Mouse (Mus musculus) left cerebral cortex, postnatal 14 days (tissue): ENCODE measurements around the gene Gpr155. TPM values are rescaled to one million over a fixed set of nuclear protein-coding genes. Genes with fewer than 3 reads are reported as not detected.

Experiments used
- DNase-seq, 2 experiments: peaks; one replicate each; pipeline ENCODE4 v3.0.0; 2021 to 2022; ENCODE audit warnings: low spot score in 2 of 2, mixed read lengths in 1 of 2
- intact Hi-C: fragments of 180-260 bp; cut with DNase I; formaldehyde crosslinking; loops from one replicate; pipeline ENCODE4 v1.15.1; 2025
- total RNA-seq, 2 experiments: library from RNA; stranded (reverse); gene quantifications; 2 replicates each; pipeline ENCODE4 v1.2.3; 2021

The Gpr155 gene
- total RNA-seq, 2 experiments from 2014 or later: 31.3 to 37.2 TPM

- no peak for DNase-seq
- intact Hi-C loops: no loop called here
These were observed 8.1 kb upstream of the Gpr155 start for GRCm38 (mm10) chr2:73394476-73394875.

DNA sequence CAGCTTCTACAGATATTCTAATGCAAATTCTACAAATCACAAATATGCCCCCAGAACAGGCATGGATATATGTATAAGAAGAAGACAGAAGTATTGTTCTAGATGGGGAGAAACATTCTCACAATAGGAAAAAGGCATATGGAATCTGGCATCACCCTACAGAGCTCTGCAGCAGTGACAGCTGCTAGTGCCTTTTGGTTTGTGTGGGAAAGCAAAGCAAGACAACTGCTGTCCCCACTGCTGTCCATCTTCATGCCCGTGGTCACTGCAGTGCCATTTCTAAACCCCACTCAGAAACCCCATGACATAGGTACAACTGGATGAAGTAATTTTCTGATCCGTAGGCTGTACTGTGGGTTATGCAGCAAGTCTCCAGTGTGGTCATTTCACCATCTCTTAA is 6.4 kb upstream of the Gpr155 start:
- no peak for DNase-seq
- intact Hi-C loops: no loop called here

GRCm38 (mm10) chr2:73389951-73390350 is 3.6 kb upstream of the Gpr155 start:
- DNase-seq: no peak
- intact Hi-C loops: loop anchor here (5.0 kb wide), 1 partner anchor 78 kb away; the partner anchor contains the start of genes Cir1 and Scrn3

GRCm38 (mm10) chr2:73387806-73388205 is 1.4 kb upstream of the Gpr155 start:
- intact Hi-C loops: loop anchor here (5.0 kb wide), 1 partner anchor 76 kb away; the partner anchor contains the start of genes Cir1 and Scrn3

GRCm38 (mm10) chr2:73385641-73386355 is 574 bp downstream of the Gpr155 start:
- intact Hi-C loops: loop anchor here (5.0 kb wide), 1 partner anchor 73 kb away; the partner anchor contains the start of genes Cir1 and Scrn3
- DNase-seq: no peak

More at GRCm38 (mm10) chr2:73387806-73388205, 1.4 kb upstream of the Gpr155 start:
- no peak for DNase-seq

DNA sequence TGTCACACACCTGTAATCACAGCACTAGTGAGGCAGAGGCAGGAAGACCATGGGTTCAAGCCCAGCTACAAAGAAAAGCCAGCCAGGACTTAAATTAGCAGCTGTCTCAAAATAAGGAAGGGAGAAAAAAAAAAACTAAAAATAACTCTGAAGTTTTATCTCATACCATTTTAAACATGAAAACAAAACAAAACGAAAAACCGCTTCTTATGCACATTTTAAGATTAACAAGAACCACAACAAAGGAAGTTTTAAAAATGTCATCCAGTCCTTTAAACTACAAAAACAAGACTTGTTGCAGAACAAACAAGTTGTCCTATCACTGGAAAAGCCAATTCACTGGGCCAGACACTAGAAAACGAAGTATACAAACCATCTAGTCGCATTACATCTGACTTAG is 1.2 kb downstream of the Gpr155 start:
- intact Hi-C loops: loop anchor here (5.0 kb wide), 1 partner anchor 73 kb away; the partner anchor contains the start of genes Cir1 and Scrn3
- no peak for DNase-seq

DNA sequence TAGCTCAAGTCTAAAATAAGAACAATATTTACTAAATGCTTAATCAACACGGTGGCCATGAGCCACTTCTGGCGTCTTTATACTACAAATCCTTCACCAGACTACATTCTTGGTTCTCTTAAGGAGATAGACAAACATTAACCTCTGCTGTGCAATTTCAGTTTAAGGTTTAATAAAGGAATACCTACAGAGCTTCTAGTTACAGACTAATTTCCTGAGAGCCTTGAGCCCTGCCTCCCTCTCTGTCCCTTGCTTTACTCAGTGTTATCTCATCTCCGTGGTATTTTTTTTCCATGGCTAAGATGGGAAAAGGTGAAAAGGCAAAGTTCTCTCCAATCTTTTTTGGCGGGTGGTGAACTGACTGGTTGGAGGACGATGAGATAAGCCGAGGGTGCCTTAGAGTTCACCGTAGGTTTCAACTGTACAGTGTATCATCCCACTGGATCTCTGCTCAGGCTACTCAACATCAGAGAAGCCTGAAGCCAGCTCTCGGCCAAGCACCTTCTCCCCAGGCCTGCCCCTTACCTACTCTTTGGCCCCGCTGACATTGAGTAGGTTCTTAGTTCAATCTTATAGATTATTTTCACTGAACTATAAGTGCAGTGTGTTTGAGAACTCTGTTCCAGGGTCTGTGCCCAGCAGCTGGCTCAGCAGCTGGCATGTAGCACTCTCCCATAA is 5.9 kb downstream of the Gpr155 start:
- intact Hi-C loops: no loop called here
- no peak for DNase-seq

GRCm38 (mm10) chr2:73379656-73380055 is 6.7 kb downstream of the Gpr155 start:
- DNase-seq: no peak
- intact Hi-C loops: no loop called here

DNA sequence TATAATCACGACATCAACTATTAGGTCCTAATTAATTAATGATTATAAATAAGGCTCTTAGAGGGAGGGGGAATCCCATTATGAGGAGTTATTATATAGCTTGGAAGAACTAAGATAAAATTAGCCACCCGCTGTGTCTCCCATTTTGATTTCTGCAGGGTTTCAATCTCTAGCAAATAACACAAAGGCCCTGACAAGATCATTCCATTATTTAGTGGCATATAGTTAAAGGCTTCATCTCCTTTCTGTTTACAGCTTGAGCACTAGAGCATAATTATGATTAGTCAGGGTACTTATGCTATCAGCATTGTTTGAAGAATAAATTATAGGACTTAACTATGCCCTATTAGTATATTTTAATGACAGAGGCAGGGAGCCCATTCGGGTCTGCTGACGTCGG is 8.0 kb downstream of the Gpr155 start:
- DNase-seq: no peak
- intact Hi-C loops: no loop called here

- intact Hi-C loops: no loop called here
These were observed 14.6 kb downstream of the Gpr155 start for GRCm38 (mm10) chr2:73371530-73372335.

GRCm38 (mm10) chr2:73363448-73363847 is 22.9 kb downstream of the Gpr155 start:
- DNase-seq: no peak
- intact Hi-C loops: no loop called here

More at GRCm38 (mm10) chr2:73371530-73372335, 14.6 kb downstream of the Gpr155 start:
- DNase-seq: no peak

DNA sequence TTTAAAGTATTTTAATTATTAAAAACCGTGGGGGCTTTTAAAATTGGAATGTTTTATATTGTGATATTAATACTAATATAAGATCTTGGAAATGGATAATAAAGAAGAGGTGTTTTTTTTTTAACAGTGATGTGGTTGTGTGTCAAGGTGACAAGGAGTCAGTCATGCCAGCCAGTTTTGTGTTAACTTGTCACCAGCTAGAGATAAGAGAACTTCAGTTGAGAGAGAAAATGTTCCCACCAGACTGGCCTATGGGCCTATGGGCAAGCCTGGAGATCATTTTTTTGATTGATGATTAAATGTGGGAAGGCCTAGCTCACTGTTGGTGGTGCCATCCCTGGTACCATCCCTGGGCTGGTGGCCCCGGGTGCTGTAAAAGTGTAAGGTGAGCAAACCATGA is 25.8 kb downstream of the Gpr155 start:
- DNase-seq: no peak
- intact Hi-C loops: no loop called here

GRCm38 (mm10) chr2:73359941-73360340 is 26.4 kb downstream of the Gpr155 start:
- no peak for DNase-seq
- intact Hi-C loops: no loop called here

DNA sequence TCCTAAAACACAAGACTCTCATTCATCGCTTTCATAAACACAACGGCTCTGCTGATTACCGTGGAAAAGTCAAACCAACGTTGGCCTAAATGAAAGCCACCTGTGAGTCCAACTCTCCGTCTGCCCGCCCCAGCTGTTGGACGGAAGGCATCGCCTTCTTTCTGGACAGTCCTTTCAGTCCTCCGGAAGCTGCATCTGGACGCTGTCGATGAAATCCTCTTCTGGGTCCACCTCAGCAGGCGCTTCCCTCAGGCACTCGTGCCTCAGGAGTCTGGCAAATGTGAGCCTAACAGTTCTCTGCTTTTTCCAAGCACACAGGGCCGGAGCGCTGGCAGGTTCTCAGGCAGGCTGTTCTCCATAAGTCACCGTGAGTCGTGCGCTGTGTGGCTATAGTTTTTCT is 29.4 kb downstream of the Gpr155 start:
- no peak for DNase-seq
- intact Hi-C loops: no loop called here

DNA sequence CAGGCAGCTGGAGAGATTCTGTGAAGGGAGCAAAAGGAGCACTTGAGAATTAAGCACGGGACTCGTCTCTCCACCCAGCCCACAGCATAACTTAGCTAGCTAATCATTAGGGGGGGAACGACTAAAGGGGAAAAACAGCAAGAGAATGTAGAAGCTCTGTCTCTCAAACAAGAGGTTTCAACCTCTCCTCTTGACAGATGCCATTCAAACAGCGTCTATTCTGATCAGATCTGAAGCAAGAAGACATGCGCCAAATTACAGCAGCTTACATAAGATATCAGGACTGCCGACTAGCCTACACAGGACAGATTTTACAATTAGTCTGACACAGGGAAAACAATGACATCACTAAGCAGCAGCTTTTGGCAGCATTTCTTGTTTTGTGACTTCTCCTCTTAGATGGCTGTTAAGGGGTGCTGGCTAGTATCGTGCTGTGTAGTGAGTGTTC is 34.4 kb downstream of the Gpr155 start:
- intact Hi-C loops: no loop called here
- DNase-seq: no peak

- intact Hi-C loops: no loop called here
- DNase-seq: no peak
These were observed 34.9 kb downstream of the Gpr155 start for GRCm38 (mm10) chr2:73351496-73351895.

DNA sequence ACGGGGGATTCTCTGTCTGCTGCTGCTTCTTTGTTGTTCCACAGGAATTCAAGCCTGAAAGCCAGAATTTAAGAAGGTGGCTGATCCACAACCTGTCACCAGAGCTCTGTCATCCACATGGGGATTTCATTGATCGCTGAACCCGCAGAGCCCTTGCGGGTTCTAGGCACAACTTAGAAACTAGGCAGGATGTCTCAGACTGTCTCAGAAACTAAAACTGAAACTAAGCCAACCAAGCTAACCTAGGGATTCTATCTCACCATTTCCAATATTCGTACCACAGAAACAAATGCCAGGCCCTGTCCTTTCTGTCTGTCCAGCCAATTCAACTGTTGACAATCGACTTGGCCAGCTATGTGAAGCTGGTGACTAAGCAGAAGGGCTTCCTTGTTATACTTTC is 38.2 kb downstream of the Gpr155 start:
- intact Hi-C loops: no loop called here
- no peak for DNase-seq

DNA sequence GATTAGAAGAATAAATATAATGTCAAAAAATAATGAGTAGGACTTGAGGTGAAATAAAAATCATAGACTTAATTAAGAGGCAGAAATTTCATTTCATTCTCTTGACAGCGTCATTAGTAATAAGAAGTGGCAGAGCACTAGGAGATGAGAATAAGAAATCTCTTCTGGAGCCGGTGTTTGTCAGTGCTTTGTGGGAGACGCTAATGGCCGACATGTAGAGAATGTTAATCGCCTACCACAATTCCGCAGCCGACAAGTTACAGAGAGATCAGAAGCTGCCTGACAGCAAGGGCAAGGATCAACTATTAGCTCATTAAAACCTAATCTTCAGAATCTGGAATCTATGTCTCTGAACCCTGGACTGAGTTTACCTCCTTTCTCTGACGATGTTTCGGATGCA is 38.6 kb downstream of the Gpr155 start:
- intact Hi-C loops: no loop called here
- DNase-seq: no peak

DNA sequence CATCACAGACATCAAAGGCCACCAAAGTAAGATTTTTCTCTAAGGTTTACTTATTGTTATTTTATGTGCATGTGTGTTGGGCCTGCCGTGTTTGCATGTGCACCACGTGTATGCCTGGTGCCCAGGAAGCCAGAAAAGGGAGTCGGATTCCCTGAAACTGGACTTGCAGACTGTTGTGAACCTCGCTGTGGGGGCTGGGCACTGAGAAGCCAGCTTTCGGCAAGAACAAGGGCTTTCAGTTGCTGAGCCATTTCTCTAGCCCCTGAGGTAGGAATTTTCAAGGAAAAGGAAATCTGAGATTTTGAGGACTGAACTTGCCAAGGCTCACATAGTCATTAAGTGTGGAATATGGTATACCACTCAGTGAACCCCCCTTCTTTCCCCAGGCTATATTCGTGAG is 39.2 kb downstream of the Gpr155 start:
- DNase-seq: no peak
- intact Hi-C loops: no loop called here
